Mouse (Mus musculus) thymus, adult 2 months (tissue): ENCODE measurements around the gene Gm3417.
"Not testable (repeated sequence)": the region's sequence is repeated elsewhere in the genome, so short reads cannot be mapped to it uniquely, and the experiment has no call there.

ENCODE experiments used
- CTCF ChIP-seq: fragments of 200-500 bp; IDR thresholded peaks from 2 replicates; pipeline ENCODE4 v1.5.1; 2012; ENCODE audit warnings: mild to moderate bottlenecking, control low read depth, low read length, moderate library complexity, borderline replicate concordance; ENCODE audit not compliant: control insufficient read depth, poor library complexity, insufficient read depth; ENCODE audit errors: extremely low read depth
- POLR2A ChIP-seq: fragments of 200-500 bp; IDR thresholded peaks from 2 replicates; pipeline ENCODE4 v1.6.1; 2012; ENCODE audit warnings: mild to moderate bottlenecking, low read length, control low read depth, moderate library complexity; ENCODE audit not compliant: control insufficient read depth, poor library complexity, insufficient read depth; ENCODE audit errors: extremely low read depth

DNA sequence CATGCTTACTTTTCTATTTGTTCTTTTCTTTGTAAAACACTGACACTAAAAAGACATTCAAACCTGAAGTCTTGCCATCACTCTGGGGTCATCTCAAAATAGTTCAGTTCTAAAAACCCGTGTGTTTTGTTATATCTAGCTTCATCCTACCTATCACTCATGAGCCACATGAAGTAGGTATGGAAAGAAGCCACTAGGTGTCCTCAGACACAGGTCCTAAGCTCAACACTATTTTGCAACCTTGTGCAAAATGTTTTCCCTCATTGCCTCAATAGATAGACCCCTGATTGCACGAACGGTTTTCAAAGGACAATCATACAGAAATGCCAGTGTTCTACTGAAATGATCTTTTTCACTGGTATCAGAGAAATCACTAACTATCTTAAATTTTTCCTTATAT lies 30.5 kb upstream of the Gm3417 start:
- TF ChIP-seq CTCF, POLR2A: not testable (repeated sequence)
